Mouse (Mus musculus) Patski (cell line): Measurements from ENCODE around the gene Cyth1. TPM values are rescaled to one million over a fixed set of nuclear protein-coding genes. Genes with fewer than 3 reads are reported as not detected.
A peak's percentile ranks its signal among the peaks of the same experiment; 100 is the strongest.

Experiments used
- ATAC-seq: fragments of 100-300 bp; one replicate; pipeline ENCODE4 v1.8.0; 2021
- CTCF ChIA-PET: fragments of 350-600 bp; sonication (Branson Sonifier 250); formaldehyde crosslinking; loops from one replicate; lab custom pipeline; 2022; ENCODE audit warnings: inconsistent platforms; lab: Charles Lee
- POLR2A ChIA-PET: fragments of 350-600 bp; sonication (Branson Sonifier 250); formaldehyde crosslinking; loops from one replicate; lab custom pipeline; 2022; ENCODE audit warnings: antibody characterized with exemption, inconsistent platforms; lab: Charles Lee
- DNase-seq: peaks from one replicate; pipeline ENCODE4 v3.0.0-alpha.2; 2011; ENCODE audit warnings: low read depth, low spot score
- H3K27me3 ChIP-seq: fragments of 371-371 bp; one replicate; pipeline ENCODE4 v1.5.1; 2021
- CTCF ChIP-seq: fragments of 100-300 bp; IDR thresholded peaks from one replicate; pipeline ENCODE4 v1.5.1; 2021
- in situ Hi-C: fragments of 300-500 bp; cut with MboI; formaldehyde crosslinking; loops from 3 replicates; pipeline ENCODE4 v1.11.1; 2018; ENCODE audit warnings: low pct_unique_long_range_greater_than_20kb, mixed read lengths
- polyA plus RNA-seq: library from polyadenylated mRNA; unstranded; gene quantifications from one replicate; pipeline ENCODE4 v1.2.3, GENCODE M21; 2021

The Cyth1 gene
- polyA plus RNA-seq, 1 experiment from 2014 or later: 30.8 TPM

GRCm38 (mm10) chr11:118225056-118225836, 23.1 kb downstream of the Cyth1 start:
- CTCF ChIA-PET: interaction anchor here (1.5 kb wide), 1 partner anchor 13 kb away, joined by 3 read pairs; no protein-coding TSS in a partner anchor
- DNase-seq (no peak), ATAC-seq (no peak)
- POLR2A ChIA-PET: interaction anchor here (0.6 to 1.0 kb wide), 3 partner anchors 24 to 236 kb away, joined by 3 to 4 read pairs (median 3); no protein-coding TSS in a partner anchor
- in situ Hi-C loops: no loop called here
- H3K27me3 ChIP-seq: no peaks in the 10 kb centered on the region
- no peak for TF ChIP-seq CTCF

- H3K27me3 ChIP-seq: no peaks in the 10 kb centered on the region
- DNase-seq (no peak), ATAC-seq (no peak)
- no peak for TF ChIP-seq CTCF
- CTCF ChIA-PET: interaction anchor here (1.4 kb wide), 1 partner anchor 14 kb away, joined by 3 read pairs; no protein-coding TSS in a partner anchor
- POLR2A ChIA-PET: no interaction called here
- in situ Hi-C loops: no loop called here
Observed at GRCm38 (mm10) chr11:118223416-118224067, 24.9 kb downstream of the Cyth1 start.

DNA sequence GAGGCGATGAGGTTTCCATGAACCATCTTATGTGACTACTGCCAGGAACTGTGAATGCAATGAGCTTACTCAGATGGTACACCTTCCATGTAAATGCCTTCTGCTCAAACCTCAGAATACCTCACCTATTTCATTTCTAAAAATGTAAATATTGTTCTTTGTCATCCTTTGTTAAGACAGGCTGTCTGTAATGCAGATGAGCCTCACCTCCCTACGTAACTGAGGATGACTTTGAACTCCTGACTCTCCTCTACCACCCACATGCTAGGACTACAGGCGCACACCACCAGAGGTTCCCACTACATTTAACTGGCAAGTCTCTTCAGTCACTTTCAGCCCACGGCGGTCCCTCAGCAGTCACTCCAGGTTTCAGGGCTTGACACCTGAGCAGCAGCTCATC, 25.5 kb downstream of the Cyth1 start:
- TF ChIP-seq CTCF: no peak
- ChIA-PET POLR2A (no interaction called here), CTCF (interaction anchor here (1.4 kb wide), 1 partner anchor 15 kb away, joined by 3 read pairs; no protein-coding TSS in a partner anchor)
- ATAC-seq (no peak), DNase-seq (no peak)
- H3K27me3 ChIP-seq: no peaks in the 10 kb centered on the region
- in situ Hi-C loops: no loop called here

DNA sequence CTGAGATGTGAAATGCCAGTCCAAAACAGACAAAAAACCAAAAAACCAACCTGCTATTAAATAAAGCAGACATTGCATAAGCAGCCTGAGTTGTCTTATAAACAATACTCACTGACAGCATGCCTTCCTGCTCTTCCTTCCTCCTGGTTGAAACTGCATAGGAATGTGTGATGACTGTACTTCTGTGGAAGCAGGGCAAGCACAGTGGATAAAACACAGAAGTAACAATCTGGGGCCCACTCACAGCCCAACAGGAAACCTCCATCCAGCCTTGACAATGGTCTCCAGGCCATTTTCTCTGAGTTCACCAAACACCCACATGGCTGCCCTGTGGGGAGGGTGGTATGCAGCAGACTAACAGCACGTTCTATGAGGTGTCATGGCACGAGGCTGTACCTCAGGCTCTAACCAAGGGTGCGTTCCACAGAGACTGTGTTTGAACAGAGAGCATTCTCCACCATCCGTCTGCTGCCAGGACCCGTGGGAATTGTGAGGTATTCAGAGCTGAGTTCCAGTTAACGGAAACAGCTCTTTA, 26.0 kb downstream of the Cyth1 start:
- DNase-seq: no peak
- ChIA-PET CTCF (no interaction called here), POLR2A (no interaction called here)
- TF ChIP-seq CTCF: no peak
- in situ Hi-C loops: no loop called here
- no peaks in the 10 kb centered on the region for H3K27me3 ChIP-seq
- ATAC-seq: no peak

- peak; percentile 75 for TF ChIP-seq CTCF
- DNase-seq (no peak), ATAC-seq (no peak)
- in situ Hi-C loops: no loop called here
- ChIA-PET POLR2A (interaction anchor here (0.7 kb wide), 1 partner anchor 28 kb away, joined by 4 read pairs; no protein-coding TSS in a partner anchor), CTCF (interaction anchor here (0.7 to 4.2 kb wide), 12 partner anchors 9 to 117 kb away, joined by 3 to 13 read pairs (median 5); no protein-coding TSS in a partner anchor)
- H3K27me3 ChIP-seq: no peaks in the 10 kb centered on the region
Observed at GRCm38 (mm10) chr11:118220561-118221262, 27.7 kb downstream of the Cyth1 start.

DNA sequence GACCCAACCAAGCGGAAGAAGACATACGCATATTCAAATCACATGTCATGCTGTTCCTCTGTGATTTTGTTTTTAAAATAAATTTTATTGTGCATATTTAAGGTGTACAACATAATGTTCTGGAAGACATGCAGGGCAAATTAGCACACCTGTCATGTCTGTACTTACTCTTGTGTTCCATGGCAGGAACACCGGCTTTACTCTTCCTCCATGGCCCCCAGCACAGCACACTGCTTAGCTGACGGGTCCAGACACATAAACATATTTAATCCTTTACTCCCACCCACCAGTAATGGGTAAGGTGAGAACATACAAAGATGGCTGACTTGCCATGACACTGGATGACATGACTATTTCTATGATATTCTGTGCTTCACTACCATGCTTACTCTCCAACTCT, 29.3 kb downstream of the Cyth1 start:
- CTCF ChIA-PET: interaction anchor here (1.6 to 4.2 kb wide), 2 partner anchors 28 to 115 kb away, joined by 4 to 13 read pairs; no protein-coding TSS in a partner anchor
- POLR2A ChIA-PET: interaction anchor here (1.4 kb wide), 1 partner anchor 49 kb away, joined by 3 read pairs; no protein-coding TSS in a partner anchor
- no peak for DNase-seq
- ATAC-seq: no peak
- TF ChIP-seq CTCF: no peak
- no peaks in the 10 kb centered on the region for H3K27me3 ChIP-seq
- in situ Hi-C loops: loop anchor here (5.0 kb wide), 2 partner anchors 112 to 352 kb away; no protein-coding TSS in a partner anchor

- CTCF ChIA-PET: interaction anchor here (1.1 to 1.5 kb wide), 2 partner anchors 8 to 113 kb away, joined by 3 read pairs; no protein-coding TSS in a partner anchor
- in situ Hi-C loops: loop anchor here (5.0 kb wide), 2 partner anchors 109 to 349 kb away; no protein-coding TSS in a partner anchor
- TF ChIP-seq CTCF: no peak
- no peaks in the 10 kb centered on the region for H3K27me3 ChIP-seq
- DNase-seq (no peak), ATAC-seq (no peak)
- POLR2A ChIA-PET: no interaction called here
Observed at GRCm38 (mm10) chr11:118216468-118216867, 31.9 kb downstream of the Cyth1 start.

DNA sequence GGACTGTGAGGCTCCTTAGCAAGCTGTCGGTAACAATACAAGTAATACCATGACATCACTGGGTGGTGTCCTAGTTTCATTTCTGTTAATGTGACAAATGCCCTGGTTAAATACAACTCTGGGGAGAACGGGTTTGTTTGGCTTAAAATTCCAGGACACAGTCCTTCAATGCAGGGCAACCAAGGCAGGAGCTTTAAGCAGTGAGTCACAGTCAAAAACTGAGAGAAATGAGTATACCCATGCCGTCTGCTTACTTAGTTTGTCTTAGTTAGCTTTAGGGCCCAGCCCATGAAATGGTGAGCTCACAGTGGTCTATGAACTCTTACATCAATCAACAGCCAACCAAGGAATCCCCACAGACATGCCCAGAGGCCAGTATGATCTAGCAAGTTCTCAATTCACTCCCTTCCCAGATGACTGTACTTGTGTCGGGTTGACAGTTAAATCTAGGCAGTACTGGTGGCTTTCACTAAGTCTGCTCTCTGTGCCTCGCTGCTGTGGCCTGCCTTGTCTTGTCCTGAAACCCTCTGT, 32.4 kb downstream of the Cyth1 start:
- TF ChIP-seq CTCF: no peak
- no peaks in the 10 kb centered on the region for H3K27me3 ChIP-seq
- in situ Hi-C loops: loop anchor here (5.0 kb wide), 2 partner anchors 109 to 349 kb away; no protein-coding TSS in a partner anchor
- ChIA-PET CTCF (interaction anchor here (0.9 kb wide), 1 partner anchor 100 kb away, joined by 3 read pairs; no protein-coding TSS in a partner anchor), POLR2A (interaction anchor here (0.7 kb wide), 1 partner anchor 37 kb away, joined by 3 read pairs; no protein-coding TSS in a partner anchor)
- no peak for DNase-seq
- ATAC-seq: peak; percentile 22

DNA sequence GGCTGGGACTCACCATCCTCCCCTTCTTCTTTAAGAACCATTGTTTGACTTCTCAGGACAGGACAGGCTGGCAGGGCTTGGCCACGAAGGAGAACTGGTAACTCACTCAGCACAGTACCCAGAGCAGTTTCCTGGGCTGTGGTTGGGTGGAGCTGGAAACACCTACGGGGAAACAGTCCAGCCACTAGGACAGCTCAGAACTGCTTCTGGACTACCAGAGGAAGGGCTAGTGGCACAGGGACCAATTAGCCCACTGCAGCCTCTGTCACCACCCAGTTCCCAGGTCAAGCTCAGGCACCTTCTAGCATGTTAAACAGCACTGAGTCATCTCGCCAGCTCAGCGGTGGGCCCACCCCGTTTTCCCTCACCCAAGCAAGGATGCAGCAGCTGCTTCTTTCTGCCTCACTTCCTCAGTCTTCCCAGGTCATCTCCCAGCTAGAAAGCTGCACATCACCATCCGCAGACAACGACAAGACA, 35.7 kb downstream of the Cyth1 start:
- no peak for DNase-seq
- no peak for TF ChIP-seq CTCF
- peak; percentile 50 for ATAC-seq
- in situ Hi-C loops: no loop called here
- H3K27me3 ChIP-seq: no peaks in the 10 kb centered on the region
- CTCF ChIA-PET: interaction anchor here (0.7 to 2.0 kb wide), 4 partner anchors 13 to 130 kb away, joined by 3 to 6 read pairs (median 4); no protein-coding TSS in a partner anchor
- POLR2A ChIA-PET: interaction anchor here (0.6 to 1.3 kb wide), 2 partner anchors 11 to 18 kb away, joined by 4 read pairs; no protein-coding TSS in a partner anchor
